Mouse (Mus musculus) liver, embryonic 13.5 days (tissue): ENCODE results near the gene Rcor1. TPM values are rescaled to one million over a fixed set of nuclear protein-coding genes. Genes with fewer than 3 reads are reported as not detected.
"Not testable (repeated sequence)": the region's sequence is repeated elsewhere in the genome, so short reads cannot be mapped to it uniquely, and the experiment has no call there.

Experiments used
- ATAC-seq: fragments of 200-750 bp; cut with Nextera tagmentation; 2 replicates; pipeline ENCODE4 v1.8.0; 2017; ENCODE audit warnings: low read depth, mild to moderate bottlenecking, moderate number of reproducible peaks, moderate library complexity
- DNase-seq: peaks from one replicate; pipeline ENCODE4 v3.0.0; 2022
- H3K27ac ChIP-seq: fragments of 300-500 bp; sonication (generic); 2 replicates; pipeline ENCODE4 v1.5.1; 2015; ENCODE audit warnings: moderate library complexity, mild to moderate bottlenecking, inconsistent platforms
- H3K27me3 ChIP-seq: fragments of 300-500 bp; sonication (generic); 2 replicates; pipeline ENCODE4 v1.6.1; 2015; ENCODE audit warnings: mild to moderate bottlenecking, inconsistent platforms
- H3K36me3 ChIP-seq: fragments of 300-500 bp; sonication (generic); 2 replicates; pipeline ENCODE4 v1.6.1; 2015; ENCODE audit warnings: mild to moderate bottlenecking, inconsistent platforms
- H3K4me1 ChIP-seq: fragments of 300-500 bp; sonication (generic); replicated peaks from 2 replicates; pipeline ENCODE4 v1.6.1; 2015; ENCODE audit warnings: inconsistent platforms
- H3K4me2 ChIP-seq: fragments of 300-500 bp; sonication (generic); 2 replicates; pipeline ENCODE4 v1.6.1; 2015; ENCODE audit warnings: inconsistent platforms, mild to moderate bottlenecking, moderate library complexity
- H3K4me3 ChIP-seq: fragments of 300-500 bp; sonication (generic); replicated peaks from 2 replicates; pipeline ENCODE4 v1.5.1; 2015; ENCODE audit warnings: mild to moderate bottlenecking, inconsistent platforms
- H3K9ac ChIP-seq: fragments of 300-500 bp; sonication (generic); 2 replicates; pipeline ENCODE4 v1.6.1; 2015; ENCODE audit warnings: mild to moderate bottlenecking, inconsistent platforms
- H3K9me3 ChIP-seq: fragments of 300-500 bp; sonication (generic); replicated peaks from 2 replicates; pipeline ENCODE4 v1.6.1; 2016; ENCODE audit warnings: inconsistent platforms
- WGBS: fragments of 180-500 bp; shearing (Covaris S2); methylation state at CpG from one replicate; pipeline ENCODE4 v1.1.7; 2015; ENCODE audit not compliant: insufficient replicate concordance; 5-methylcytosine and 5-hydroxymethylcytosine counted together
- polyA plus RNA-seq: library from polyadenylated mRNA; unstranded; fragments of >200 nt; fragmentation: Nextera tagmentation; extraction: Ambion mirVana; gene quantifications from 2 replicates; pipeline ENCODE4 v1.2.1, GENCODE M21; 2015

Gene Rcor1
- polyA plus RNA-seq, 1 experiment from 2014 or later = 5.8 TPM

DNA sequence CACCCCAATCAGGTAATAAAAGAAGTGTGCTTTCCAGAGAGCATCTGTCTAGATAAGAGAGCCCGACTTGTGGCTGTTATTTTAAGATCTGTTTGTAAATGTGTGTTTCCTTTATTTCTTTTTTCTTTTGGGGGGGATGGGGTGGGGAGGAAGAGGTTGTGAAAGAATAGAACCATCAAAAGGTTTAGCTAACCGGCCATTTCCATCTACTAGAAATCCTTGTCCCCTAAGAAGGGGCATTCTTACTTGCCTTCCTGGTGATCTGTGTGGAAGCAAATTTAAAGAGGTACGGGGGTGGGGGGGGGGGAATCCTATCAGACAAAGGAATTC, 1.3 kb downstream of the Rcor1 start:
- 1% methylated on average over 3 of the region's 3 CpGs for WGBS

DNA sequence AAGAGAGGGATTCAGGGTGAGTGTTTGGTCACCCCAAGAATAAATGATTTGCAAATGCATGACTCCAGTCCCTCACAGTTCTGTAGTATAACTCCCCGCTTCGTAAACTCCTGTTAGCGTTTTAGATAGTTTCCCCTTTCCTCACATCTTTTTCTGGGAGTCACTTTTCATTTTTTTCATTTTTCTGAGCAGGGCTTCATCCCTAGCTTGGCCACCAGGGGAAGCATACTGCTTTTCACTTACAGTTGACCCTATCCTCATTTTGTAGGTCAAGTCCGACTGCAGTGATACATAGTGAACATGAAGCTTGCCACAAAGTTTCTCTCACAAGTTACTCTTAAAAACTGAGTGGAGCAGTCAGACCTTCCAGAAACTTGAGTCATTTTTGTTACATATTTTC, 2.0 kb downstream of the Rcor1 start:
- Histone ChIP-seq H3K27me3 (no peaks in the 10 kb centered on the region), H3K27ac (peak overlapping the region; percentile 27; the same call in 1 of the 2 replicates), H3K9ac (peak overlapping the region; percentile 99), H3K4me2 (peak overlapping the region; percentile 99), H3K4me3 (peak overlapping the region; percentile 91), H3K9me3 (no peaks in the 10 kb centered on the region), H3K4me1 (peaks cover 63% of the 10 kb centered on the region), H3K36me3 (peaks cover 18% of the 10 kb centered on the region)
- no peak for ATAC-seq
- 19% methylated on average over 4 of the region's 4 CpGs for WGBS
- peak; percentile 15 for DNase-seq

More for the DNA sequence above, 1.3 kb downstream of the Rcor1 start:
- H3K4me2 ChIP-seq = peak overlapping the region; percentile 99
- DNase-seq (no peak), ATAC-seq (no peak)
- peak overlapping the region; percentile 91 for H3K4me3 ChIP-seq
- H3K27ac ChIP-seq = peak overlapping the region; percentile 97
- H3K9ac ChIP-seq = peak overlapping the region; percentile 99
- peaks cover 18% of the 10 kb centered on the region for H3K36me3 ChIP-seq
- H3K27me3 ChIP-seq = no peaks in the 10 kb centered on the region
- H3K9me3 ChIP-seq = no peaks in the 10 kb centered on the region
- peaks cover 70% of the 10 kb centered on the region for H3K4me1 ChIP-seq

DNA sequence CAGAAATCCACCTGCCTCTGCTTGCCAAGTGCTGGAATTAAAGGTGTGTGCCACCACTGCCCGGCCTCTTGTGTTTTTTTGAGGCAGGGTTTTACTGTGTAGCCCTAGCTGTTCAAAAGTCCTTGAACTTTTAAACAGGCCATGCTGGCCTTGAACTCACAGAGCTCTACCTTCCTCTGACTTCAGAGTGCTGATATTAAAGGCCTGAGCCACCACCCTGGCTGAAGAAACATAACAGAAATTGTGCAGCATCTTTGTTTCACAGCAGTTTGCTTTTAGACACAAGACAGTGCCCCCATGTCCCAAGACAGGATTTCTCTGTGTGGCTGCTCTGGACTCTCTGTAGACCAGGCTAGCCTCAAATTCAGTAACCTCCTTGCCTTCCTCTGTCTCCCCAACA, 3.2 kb downstream of the Rcor1 start:
- H3K4me1 ChIP-seq = peaks cover 57% of the 10 kb centered on the region
- ATAC-seq (no peak), DNase-seq (no peak)
- 0 out of 2 replicates have a peak overlapping the region, but pooled peaks have one; percentile 4 for H3K27ac ChIP-seq
- 91% methylated on average over 1 of the region's 1 CpGs for WGBS
- H3K4me2 ChIP-seq = no peak overlapping the region
- H3K9me3 ChIP-seq = no peaks in the 10 kb centered on the region
- no peak overlapping the region for H3K4me3 ChIP-seq
- H3K27me3 ChIP-seq = no peaks in the 10 kb centered on the region
- H3K9ac ChIP-seq = no peak overlapping the region
- H3K36me3 ChIP-seq = peaks cover 21% of the 10 kb centered on the region

DNA sequence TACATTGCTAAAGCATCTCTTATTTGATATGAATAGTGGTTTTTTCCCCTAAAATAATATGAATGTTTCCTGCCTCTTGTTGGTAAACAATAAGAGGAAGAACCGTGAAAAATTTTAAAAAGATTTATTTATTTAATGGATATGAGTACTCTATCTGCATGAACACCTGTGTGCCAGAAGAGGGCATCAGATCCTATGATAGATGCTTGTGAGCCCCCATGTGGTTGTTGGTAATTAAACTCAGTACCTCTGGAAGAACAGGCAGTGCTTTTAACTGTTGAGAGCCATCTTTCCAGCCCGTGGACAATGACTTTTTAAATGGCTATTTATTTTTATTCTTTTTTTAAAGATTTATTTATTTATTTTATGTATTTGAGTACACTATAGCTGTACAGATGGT, 5.7 kb downstream of the Rcor1 start:
- peaks cover 56% of the 10 kb centered on the region for H3K4me1 ChIP-seq
- WGBS = 67% methylated on average over 2 of the region's 2 CpGs
- no peak for ATAC-seq
- H3K4me2 ChIP-seq = no peak overlapping the region
- DNase-seq = no peak
- no peak overlapping the region for H3K27ac ChIP-seq
- no peak overlapping the region for H3K9ac ChIP-seq
- no peak overlapping the region for H3K4me3 ChIP-seq
- H3K36me3 ChIP-seq = peaks cover 21% of the 10 kb centered on the region
- no peaks in the 10 kb centered on the region for H3K9me3 ChIP-seq
- no peaks in the 10 kb centered on the region for H3K27me3 ChIP-seq

DNA sequence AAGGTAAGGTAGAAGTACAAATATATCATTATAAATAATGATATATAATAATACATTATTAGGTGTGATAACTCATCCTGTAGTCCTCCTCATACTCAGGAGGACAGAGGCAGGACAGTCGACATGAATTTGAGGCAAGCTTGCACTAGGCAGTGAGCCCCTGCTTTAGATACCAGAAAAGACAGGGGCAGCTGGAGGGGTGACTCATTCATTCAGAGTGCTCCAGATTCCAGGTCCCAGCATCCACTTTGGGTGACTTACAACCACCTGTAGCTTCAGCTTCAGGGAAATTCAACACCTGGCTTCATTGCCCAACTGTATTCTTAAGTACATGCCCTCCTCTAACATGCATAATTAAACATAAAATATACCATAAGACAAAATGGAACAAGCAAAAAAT, 7.7 kb downstream of the Rcor1 start:
- Histone ChIP-seq H3K4me1 (peaks cover 45% of the 10 kb centered on the region), H3K9me3 (no peaks in the 10 kb centered on the region), H3K27me3 (no peaks in the 10 kb centered on the region), H3K36me3 (peaks cover 33% of the 10 kb centered on the region), H3K9ac (no peak overlapping the region), H3K27ac (no peak overlapping the region), H3K4me2 (no peak overlapping the region), H3K4me3 (no peak overlapping the region)
- DNase-seq = no peak
- WGBS = 79% methylated on average over 1 of the region's 1 CpGs
- no peak for ATAC-seq

DNA sequence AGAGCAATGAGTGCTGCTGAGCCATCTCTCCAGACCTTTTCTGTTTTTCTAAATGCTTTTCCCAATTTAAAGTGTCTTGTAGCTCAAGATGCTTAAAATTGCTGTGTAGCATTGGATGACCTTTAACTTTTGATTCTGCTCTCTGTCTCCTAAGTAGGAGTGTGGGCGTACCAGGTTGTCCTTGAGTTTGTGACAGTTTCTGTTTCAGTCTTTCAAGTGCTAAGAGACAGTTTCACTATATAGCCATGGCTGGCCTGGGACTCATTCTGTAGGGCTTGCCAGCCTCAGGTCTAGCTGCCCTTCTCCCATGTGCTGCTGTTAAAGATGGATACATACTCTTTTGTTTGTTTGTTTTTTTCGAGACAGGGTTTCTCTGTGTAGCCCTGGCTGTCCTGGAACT, 9.1 kb downstream of the Rcor1 start:
- no peaks in the 10 kb centered on the region for H3K27me3 ChIP-seq
- H3K27ac ChIP-seq = no peak overlapping the region
- peaks cover 34% of the 10 kb centered on the region for H3K4me1 ChIP-seq
- H3K36me3 ChIP-seq = peaks cover 34% of the 10 kb centered on the region
- no peaks in the 10 kb centered on the region for H3K9me3 ChIP-seq
- no peak for ATAC-seq
- H3K9ac ChIP-seq = no peak overlapping the region
- H3K4me2 ChIP-seq = no peak overlapping the region
- DNase-seq = no peak
- H3K4me3 ChIP-seq = no peak overlapping the region
- 75% methylated on average over 2 of the region's 2 CpGs for WGBS

DNA sequence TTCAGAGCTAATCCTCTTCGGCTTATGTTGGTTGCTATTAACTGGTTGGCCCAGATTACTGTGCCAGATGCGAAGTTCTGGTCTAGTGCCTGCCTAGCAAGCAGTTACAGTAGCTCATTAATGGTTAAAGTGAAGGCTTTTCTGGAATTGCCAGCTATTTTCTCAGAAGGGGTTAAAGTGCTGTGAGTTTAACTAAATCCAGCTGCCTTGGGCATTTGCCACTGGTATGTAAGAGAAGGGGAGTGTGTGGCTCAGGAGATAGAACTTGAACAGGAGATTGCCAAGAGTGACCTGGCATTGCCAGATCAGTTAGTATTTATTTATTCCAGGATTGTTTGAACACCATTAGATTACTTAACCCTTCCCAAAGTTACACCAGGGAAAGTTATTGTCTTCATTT, 11.1 kb downstream of the Rcor1 start:
- Histone ChIP-seq H3K27me3 (no peaks in the 10 kb centered on the region), H3K36me3 (peaks cover 23% of the 10 kb centered on the region), H3K9me3 (no peaks in the 10 kb centered on the region), H3K4me1 (peaks cover 26% of the 10 kb centered on the region), H3K9ac (no peak overlapping the region), H3K27ac (no peak overlapping the region), H3K4me2 (no peak overlapping the region), H3K4me3 (no peak overlapping the region)
- 88% methylated on average over 2 of the region's 2 CpGs for WGBS
- no peak for DNase-seq
- ATAC-seq = no peak

DNA sequence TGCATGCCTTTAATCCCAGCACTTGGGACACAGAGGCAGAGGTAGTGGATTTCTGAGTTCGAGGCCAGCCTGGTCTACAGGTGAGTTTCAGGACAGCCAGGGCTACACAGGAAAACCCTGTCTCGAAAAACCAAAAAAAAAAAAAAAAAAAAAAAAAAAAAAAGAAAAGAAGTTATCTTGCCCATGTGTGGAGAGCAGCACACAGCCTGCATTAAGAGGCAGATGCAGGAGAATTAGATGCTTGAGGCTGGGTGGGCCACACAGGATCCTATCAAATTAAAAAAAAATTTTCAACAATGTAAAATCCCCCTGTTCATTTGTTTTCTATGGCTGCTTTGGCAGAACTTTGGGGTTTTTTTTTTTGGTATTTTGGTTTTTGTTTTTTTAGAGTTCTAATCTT, 24.2 kb downstream of the Rcor1 start:
- DNase-seq = no peak
- no peak overlapping the region for H3K4me3 ChIP-seq
- H3K36me3 ChIP-seq = peaks cover 25% of the 10 kb centered on the region
- no peak overlapping the region for H3K9ac ChIP-seq
- H3K4me2 ChIP-seq = no peak overlapping the region
- H3K27me3 ChIP-seq = no peaks in the 10 kb centered on the region
- ATAC-seq = no peak
- H3K27ac ChIP-seq = no peak overlapping the region
- H3K4me1 ChIP-seq = peaks cover 16% of the 10 kb centered on the region; the same call in 1 of the 2 replicates
- no peaks in the 10 kb centered on the region for H3K9me3 ChIP-seq
- 48% methylated on average over 2 of the region's 2 CpGs for WGBS

DNA sequence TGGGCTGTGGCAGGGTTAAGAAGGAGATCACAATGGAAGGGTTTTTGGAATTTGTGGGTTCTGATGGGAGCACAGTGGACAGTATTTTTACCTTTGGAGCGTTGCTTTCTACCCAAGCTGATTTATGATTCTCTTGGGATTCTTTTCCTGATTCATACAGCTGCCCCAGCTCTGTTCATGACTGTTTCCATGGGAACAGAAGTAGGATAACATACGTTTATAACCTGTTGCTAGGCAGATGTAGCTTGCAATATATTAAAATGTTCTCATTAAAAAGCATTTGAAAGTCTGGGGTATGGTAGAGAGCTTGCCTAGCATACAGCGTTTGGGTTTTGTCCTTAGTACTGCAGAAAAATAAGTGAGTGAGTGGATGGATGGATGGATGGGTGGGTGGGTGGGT, 25.1 kb downstream of the Rcor1 start:
- no peaks in the 10 kb centered on the region for H3K9me3 ChIP-seq
- H3K4me2 ChIP-seq = no peak overlapping the region
- 82% methylated on average over 3 of the region's 3 CpGs for WGBS
- H3K27me3 ChIP-seq = no peaks in the 10 kb centered on the region
- peaks cover 17% of the 10 kb centered on the region for H3K36me3 ChIP-seq
- H3K4me3 ChIP-seq = no peak overlapping the region
- peaks cover 16% of the 10 kb centered on the region; the same call in 1 of the 2 replicates for H3K4me1 ChIP-seq
- no peak overlapping the region for H3K9ac ChIP-seq
- H3K27ac ChIP-seq = no peak overlapping the region
- no peak for DNase-seq
- ATAC-seq = no peak

DNA sequence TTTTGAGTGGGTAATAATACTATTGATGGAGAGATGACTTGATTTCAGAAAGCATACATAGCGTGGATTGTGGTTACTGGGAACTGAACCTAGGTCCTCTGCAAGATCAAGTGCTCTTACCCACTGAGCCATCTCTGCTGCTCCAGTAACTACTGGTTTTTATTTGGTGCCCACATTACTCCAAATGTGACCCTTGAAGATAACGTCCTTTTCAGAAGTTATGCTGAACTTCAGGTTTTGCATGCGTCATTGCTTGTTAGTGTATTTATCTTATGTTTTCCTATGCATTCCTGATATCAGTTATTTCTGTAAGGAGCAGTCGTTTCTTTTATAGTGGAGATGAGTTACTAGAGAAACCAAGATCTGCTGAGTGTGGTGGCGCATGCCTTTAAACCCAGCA, 26.2 kb downstream of the Rcor1 start:
- H3K27ac ChIP-seq = no peak overlapping the region
- ATAC-seq = no peak
- no peaks in the 10 kb centered on the region for H3K27me3 ChIP-seq
- DNase-seq = no peak
- no peak overlapping the region for H3K9ac ChIP-seq
- peaks cover 16% of the 10 kb centered on the region; the same call in 1 of the 2 replicates for H3K4me1 ChIP-seq
- no peak overlapping the region for H3K4me2 ChIP-seq
- 0 out of 2 replicates have a peak, but pooled peaks cover 12% of the 10 kb centered on the region for H3K36me3 ChIP-seq
- no peak overlapping the region for H3K4me3 ChIP-seq
- WGBS = 53% methylated on average over 5 of the region's 5 CpGs
- H3K9me3 ChIP-seq = no peaks in the 10 kb centered on the region

DNA sequence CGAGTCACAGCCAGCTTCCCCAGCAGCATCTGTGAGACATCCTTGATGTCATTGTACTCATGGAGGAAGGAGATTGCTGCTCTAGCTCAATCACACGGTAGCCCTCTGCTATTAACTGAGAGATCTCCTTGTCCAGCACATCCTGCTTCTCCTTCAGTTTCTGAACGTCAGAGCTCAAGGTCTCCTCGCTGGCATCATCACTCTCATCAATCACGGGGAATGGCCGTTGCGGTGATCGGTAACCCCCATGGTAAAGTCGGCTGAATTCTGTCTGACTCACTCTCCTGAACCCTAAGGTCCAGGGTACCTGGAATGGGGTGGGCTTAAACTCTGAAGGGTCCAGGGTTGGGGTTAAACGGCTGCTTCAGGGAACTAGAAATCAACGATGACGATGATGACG, 28.7 kb downstream of the Rcor1 start:
- peaks cover 28% of the 10 kb centered on the region for H3K4me1 ChIP-seq
- no peaks in the 10 kb centered on the region for H3K9me3 ChIP-seq
- 80% methylated on average over 13 of the region's 13 CpGs for WGBS
- DNase-seq (no peak), ATAC-seq (no peak)
- H3K4me2 ChIP-seq = no peak overlapping the region
- no peak overlapping the region for H3K9ac ChIP-seq
- 0 out of 2 replicates have a peak, but pooled peaks cover 16% of the 10 kb centered on the region for H3K36me3 ChIP-seq
- H3K27ac ChIP-seq = no peak overlapping the region
- no peak overlapping the region for H3K4me3 ChIP-seq
- H3K27me3 ChIP-seq = no peaks in the 10 kb centered on the region

DNA sequence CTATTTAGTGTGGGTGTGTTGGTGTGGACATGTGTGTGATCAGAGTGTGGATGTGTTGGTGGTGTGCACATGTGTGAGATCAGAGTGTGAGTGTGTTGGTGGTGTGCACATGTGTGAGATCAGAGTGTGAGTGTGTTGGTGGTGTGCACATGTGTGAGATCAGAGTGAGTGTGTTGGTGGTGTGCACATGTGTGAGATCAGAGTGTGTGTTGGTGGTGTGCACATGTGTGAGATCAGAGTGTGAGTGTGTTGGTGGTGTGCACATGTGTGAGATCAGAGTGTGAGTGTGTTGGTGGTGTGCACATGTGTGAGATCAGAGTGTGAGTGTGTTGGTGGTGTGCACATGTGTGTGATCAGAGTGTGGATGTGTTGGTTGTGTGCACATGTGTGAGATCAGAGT, 30.1 kb downstream of the Rcor1 start:
- 0 out of 2 replicates have a peak, but pooled peaks cover 16% of the 10 kb centered on the region for H3K36me3 ChIP-seq
- not testable (repeated sequence) for ATAC-seq, H3K4me2 ChIP-seq, H3K27ac ChIP-seq, H3K9me3 ChIP-seq, DNase-seq, H3K4me3 ChIP-seq, H3K9ac ChIP-seq, H3K27me3 ChIP-seq
- peaks cover 28% of the 10 kb centered on the region for H3K4me1 ChIP-seq
